Mouse (Mus musculus) megakaryocyte, embryonic 14.5 days (primary cell): ENCODE data around the gene Tmem163.

Experiments used
- FLI1 ChIP-seq: IDR thresholded peaks from 2 replicates; pipeline ENCODE4 v1.6.1; 2012; ENCODE audit warnings: low read length, inconsistent platforms, mixed read lengths
- GATA1 ChIP-seq: IDR thresholded peaks from 3 replicates; pipeline ENCODE4 v1.6.1; 2012; ENCODE audit warnings: mixed read lengths, low read length, inconsistent platforms, borderline replicate concordance

DNA sequence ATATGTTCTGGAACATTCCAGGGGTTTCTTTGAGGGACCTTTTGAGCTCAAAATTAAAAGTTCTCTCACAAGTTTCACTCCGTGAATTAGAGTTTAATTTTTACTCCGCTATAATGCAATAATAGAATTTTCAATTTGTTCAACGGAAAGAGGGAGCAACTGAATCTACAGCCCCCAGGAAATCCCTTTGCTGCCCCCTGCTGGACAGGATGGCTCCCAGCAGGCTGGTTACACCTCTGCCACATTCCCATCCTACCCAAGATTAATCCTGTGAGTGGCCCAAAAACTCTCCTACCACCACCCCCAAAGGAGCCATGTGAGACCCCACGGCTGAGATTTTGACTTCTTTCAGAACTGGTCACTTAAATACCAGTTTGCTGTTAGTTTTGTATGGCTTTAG, 192.2 kb downstream of the Tmem163 start:
- TF ChIP-seq GATA1 (no peak), FLI1 (no peak)
